Mouse (Mus musculus) limb, embryonic 14.5 days (tissue): Measurements from ENCODE around the gene Gbp3. TPM values are rescaled to one million over a fixed set of nuclear protein-coding genes. Genes with fewer than 3 reads are reported as not detected.

Source experiments
- ATAC-seq: fragments of 200-750 bp; cut with Nextera tagmentation; 2 replicates; pipeline ENCODE4 v1.8.0; 2017; ENCODE audit warnings: low read depth, moderate number of reproducible peaks, moderate TSS enrichment; ENCODE audit not compliant: low FRiP score
- DNase-seq: peaks from one replicate; pipeline ENCODE4 v3.0.0-alpha.2; 2015; ENCODE audit warnings: low spot score
- H3K27ac ChIP-seq: fragments of 300-500 bp; sonication (generic); replicated peaks from 2 replicates; pipeline ENCODE4 v1.5.1; 2014; ENCODE audit warnings: low read depth, mild to moderate bottlenecking, low read length, moderate library complexity, mixed read lengths
- H3K27me3 ChIP-seq: fragments of 300-500 bp; sonication (generic); 2 replicates; pipeline ENCODE4 v1.6.1; 2014; ENCODE audit warnings: low read length, mixed read lengths; ENCODE audit not compliant: control insufficient read depth, insufficient read depth
- H3K36me3 ChIP-seq: fragments of 300-500 bp; sonication (generic); 2 replicates; pipeline ENCODE4 v1.6.1; 2014; ENCODE audit warnings: mild to moderate bottlenecking, low read length, moderate library complexity, mixed read lengths; ENCODE audit not compliant: control insufficient read depth, insufficient read depth
- H3K4me1 ChIP-seq: fragments of 300-500 bp; sonication (generic); 2 replicates; pipeline ENCODE4 v1.6.1; 2014; ENCODE audit warnings: antibody characterized with exemption, low read length, mixed read lengths; ENCODE audit not compliant: control insufficient read depth, insufficient read depth
- H3K4me2 ChIP-seq: fragments of 300-500 bp; sonication (generic); replicated peaks from 2 replicates; pipeline ENCODE4 v1.6.1; 2014; ENCODE audit warnings: low read depth, mild to moderate bottlenecking, low read length, moderate library complexity; ENCODE audit not compliant: severe bottlenecking
- H3K4me3 ChIP-seq: fragments of 300-500 bp; sonication (generic); replicated peaks from 2 replicates; pipeline ENCODE4 v1.5.1; 2014; ENCODE audit warnings: low read length
- H3K9ac ChIP-seq: fragments of 300-500 bp; sonication (generic); 2 replicates; pipeline ENCODE4 v1.6.1; 2014; ENCODE audit warnings: mild to moderate bottlenecking, low read depth, low read length, moderate library complexity; ENCODE audit not compliant: severe bottlenecking
- H3K9me3 ChIP-seq: fragments of 300-500 bp; sonication (generic); 2 replicates; pipeline ENCODE4 v1.6.1; 2016; ENCODE audit warnings: low read length; ENCODE audit not compliant: control insufficient read depth
- POLR2A ChIP-seq: fragments of 200-500 bp; IDR thresholded peaks from 2 replicates; pipeline ENCODE4 v1.8.0; 2012; ENCODE audit warnings: inconsistent platforms, mild to moderate bottlenecking, moderate library complexity, borderline replicate concordance; ENCODE audit not compliant: insufficient read depth, insufficient read length; ENCODE audit errors: extremely low read depth
- WGBS: fragments of 180-500 bp; shearing (Covaris S2); extraction: QIAGEN DNeasy Blood & Tissue Kit; methylation state at CpG from one replicate; pipeline ENCODE4 v1.1.7; 2014; 5-methylcytosine and 5-hydroxymethylcytosine counted together
- polyA plus RNA-seq, 2 experiments: library from polyadenylated mRNA; depleted of rRNA in 1 of 2; stranded (reverse) in 1 of 2; unstranded in 1 of 2; fragments of >200 nt; fragmentation: Nextera tagmentation in 1 of 2; extraction: Ambion mirVana in 1 of 2; gene quantifications; 2 replicates each; pipeline versions ENCODE4 v1.2.1 to v1.2.3; 2012 to 2014

Gbp3 gene
- polyA plus RNA-seq (2012; rRNA removed) (0.65 and 1.2 TPM in 2 replicates), polyA plus RNA-seq (2014; fragmentation: Nextera tagmentation; extraction: Ambion mirVana) (0.69 and 1.4 TPM in 2 replicates)

DNA sequence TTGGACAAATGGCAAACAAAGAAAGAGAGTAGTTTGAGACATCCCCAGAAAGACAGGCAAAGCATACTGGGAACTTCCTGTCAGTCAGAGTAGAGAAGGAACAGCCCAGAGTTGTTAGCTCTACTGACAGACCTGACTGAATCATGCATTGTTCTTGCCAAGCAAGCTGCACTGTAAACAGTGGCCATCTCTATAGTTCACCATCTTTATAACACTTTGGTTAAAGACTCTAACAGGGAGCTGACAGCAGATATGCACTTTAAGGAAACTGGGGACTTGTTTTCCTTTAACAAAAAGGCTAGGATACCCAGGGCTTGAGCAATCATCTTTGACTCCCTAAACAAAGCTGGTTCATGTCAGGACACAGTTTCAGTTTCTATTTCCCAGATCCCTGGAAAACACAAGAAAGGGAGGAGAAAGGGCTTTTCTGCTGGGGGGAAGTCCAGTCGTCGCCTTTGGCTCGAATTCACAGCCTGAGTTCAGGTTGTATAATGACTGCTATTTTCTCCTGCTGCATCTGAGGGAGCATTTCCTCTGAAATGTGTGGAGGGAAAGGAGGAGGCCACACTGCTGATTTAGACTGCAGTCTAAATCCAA lies at the start of gene Gbp3:
Gene Gbp3, plus strand, starts transcription at position 395 of the 597 bp plus-strand sequence.
- Histone ChIP-seq H3K4me3 (peak within 1 kb of the TSS; percentile 25), H3K9me3 (no peaks in the 10 kb centered on the region), H3K36me3 (no peaks in the 10 kb centered on the region), H3K4me2 (peak within 1 kb of the TSS; percentile 32), H3K9ac (no peak within 1 kb of the TSS), H3K27me3 (no peaks in the 10 kb centered on the region), H3K4me1 (no peaks in the 10 kb centered on the region), H3K27ac (no peak within 1 kb of the TSS)
- WGBS: 32% methylated on average over 3 of the region's 3 CpGs
- no peak for ATAC-seq
- no peak for TF ChIP-seq POLR2A
- no peak for DNase-seq

DNA sequence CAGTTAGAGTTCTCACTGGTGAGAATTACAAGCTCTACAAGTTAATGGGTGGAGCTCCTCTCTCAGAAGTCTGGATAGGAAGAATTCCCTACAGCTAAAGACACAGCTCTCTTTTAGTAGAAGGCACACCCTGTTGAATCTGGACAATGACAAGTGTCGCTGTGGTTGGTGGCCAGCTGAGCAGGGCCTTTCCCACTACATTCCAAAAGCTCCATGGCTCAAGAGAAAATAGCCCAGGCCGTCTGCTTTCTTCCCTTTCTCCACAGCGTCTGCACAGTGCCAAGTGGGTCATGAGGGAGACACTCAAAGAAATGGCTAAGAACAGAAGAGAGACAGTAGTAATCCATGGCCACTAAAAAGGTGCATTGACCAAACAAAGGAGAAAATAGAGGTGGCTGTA lies 31.7 kb upstream of the Gbp3 start:
- H3K27ac ChIP-seq: no peak overlapping the region
- DNase-seq (no peak), ATAC-seq (no peak)
- WGBS: 82% methylated on average over 3 of the region's 3 CpGs
- no peak for TF ChIP-seq POLR2A
- no peaks in the 10 kb centered on the region for H3K9me3 ChIP-seq
- H3K9ac ChIP-seq: no peak overlapping the region
- no peak overlapping the region for H3K4me2 ChIP-seq
- 0 out of 2 replicates have a peak, but pooled peaks cover 4% of the 10 kb centered on the region for H3K27me3 ChIP-seq
- H3K4me1 ChIP-seq: no peaks in the 10 kb centered on the region
- H3K4me3 ChIP-seq: no peak overlapping the region
- H3K36me3 ChIP-seq: no peaks in the 10 kb centered on the region

DNA sequence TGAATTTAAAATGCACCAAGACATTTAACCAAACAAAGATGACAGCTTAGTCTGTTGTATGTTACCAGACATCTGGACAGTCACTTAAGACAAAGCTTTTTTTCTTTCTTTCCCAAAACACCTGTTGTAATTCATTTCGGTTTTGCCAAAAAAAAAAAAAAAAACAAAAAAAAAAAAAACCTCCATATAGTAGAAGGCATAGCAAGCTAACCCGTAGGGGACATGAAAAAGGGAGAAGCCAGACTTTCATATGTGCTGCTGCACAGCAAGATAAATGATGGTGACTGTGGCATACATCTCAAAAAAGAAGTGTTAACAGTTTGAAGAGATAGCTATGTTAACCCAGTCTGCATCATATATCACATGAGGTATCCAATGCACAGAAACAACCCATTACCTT lies 30.2 kb upstream of the Gbp3 start:
- no peaks in the 10 kb centered on the region for H3K9me3 ChIP-seq
- H3K27ac ChIP-seq: no peak overlapping the region
- no peaks in the 10 kb centered on the region for H3K4me1 ChIP-seq
- H3K36me3 ChIP-seq: no peaks in the 10 kb centered on the region
- H3K27me3 ChIP-seq: 0 out of 2 replicates have a peak, but pooled peaks cover 4% of the 10 kb centered on the region
- DNase-seq: no peak
- WGBS: 37% methylated on average over 2 of the region's 2 CpGs
- H3K4me2 ChIP-seq: peak overlapping the region; percentile 96
- H3K9ac ChIP-seq: no peak overlapping the region
- peak overlapping the region; percentile 55 for H3K4me3 ChIP-seq
- ATAC-seq: no peak
- TF ChIP-seq POLR2A: no peak

GRCm38 (mm10) chr3:142530087-142530953 lies 29.5 kb upstream of the Gbp3 start, which contains the start of gene Gbp7:
Gene Gbp7, plus strand, starts transcription at chr3:142530342.
- ATAC-seq: peak; percentile 76; the same call in 1 of the 2 replicates
- WGBS: 2% methylated on average over 30 of the region's 30 CpGs
- Histone ChIP-seq H3K36me3 (no peaks in the 10 kb centered on the region), H3K4me3 (peak within 1 kb of the TSS; percentile 55), H3K27me3 (0 out of 2 replicates have a peak, but pooled peaks cover 4% of the 10 kb centered on the region), H3K9me3 (no peaks in the 10 kb centered on the region), H3K4me1 (no peaks in the 10 kb centered on the region), H3K4me2 (peak within 1 kb of the TSS; percentile 96), H3K27ac (no peak within 1 kb of the TSS), H3K9ac (peak within 1 kb of the TSS; percentile 58)
- DNase-seq: peak; percentile 65
- no peak for TF ChIP-seq POLR2A

- Histone ChIP-seq H3K4me3 (no peak overlapping the region), H3K4me2 (no peak overlapping the region), H3K27ac (no peak overlapping the region), H3K27me3 (0 out of 2 replicates have a peak, but pooled peaks cover 4% of the 10 kb centered on the region), H3K4me1 (no peaks in the 10 kb centered on the region), H3K9ac (no peak overlapping the region), H3K9me3 (no peaks in the 10 kb centered on the region), H3K36me3 (no peaks in the 10 kb centered on the region)
- WGBS: 87% methylated on average over 3 of the region's 3 CpGs
- no peak for TF ChIP-seq POLR2A
- DNase-seq (no peak), ATAC-seq (no peak)
Measured at GRCm38 (mm10) chr3:142531595-142531994, 28.2 kb upstream of the Gbp3 start.
